Mouse (Mus musculus) effector memory CD4-positive, alpha-beta T cell, adult 5 months (primary cell): ENCODE measurements around the gene Unc5b. TPM values are rescaled to one million over a fixed set of nuclear protein-coding genes. Genes with fewer than 3 reads are reported as not detected.

Experiments used
- polyA plus RNA-seq: library from polyadenylated mRNA; unstranded; fragments of 100-300 nt; shearing (Covaris generic); gene quantifications from one replicate; pipeline ENCODE4 v1.2.1, GENCODE M21; 2017

The Unc5b gene
- polyA plus RNA-seq = not detected

DNA sequence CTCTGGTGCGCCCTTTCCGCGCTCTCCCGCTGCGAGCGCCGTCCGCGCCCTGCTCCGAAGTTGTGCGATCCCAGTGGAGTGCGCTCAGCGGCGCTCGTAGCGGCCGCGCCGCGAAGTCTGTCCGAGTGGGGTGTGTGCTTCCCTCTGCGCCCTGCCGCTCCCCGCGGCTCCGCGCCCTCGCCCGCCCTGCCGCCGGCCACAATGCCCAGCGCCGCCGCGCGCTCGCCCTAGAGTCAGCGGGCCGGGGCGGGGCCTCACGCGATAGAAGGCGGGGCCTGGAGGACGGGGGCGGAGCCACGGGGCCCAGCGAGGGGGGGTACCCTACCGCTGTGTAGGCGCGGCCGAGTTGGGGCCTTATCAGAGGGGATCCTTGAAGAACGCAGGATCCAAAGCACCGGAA, at the start of gene Unc5b:
Unc5b (minus strand) TSS at position 203 of the 400 bp plus-strand sequence.

DNA sequence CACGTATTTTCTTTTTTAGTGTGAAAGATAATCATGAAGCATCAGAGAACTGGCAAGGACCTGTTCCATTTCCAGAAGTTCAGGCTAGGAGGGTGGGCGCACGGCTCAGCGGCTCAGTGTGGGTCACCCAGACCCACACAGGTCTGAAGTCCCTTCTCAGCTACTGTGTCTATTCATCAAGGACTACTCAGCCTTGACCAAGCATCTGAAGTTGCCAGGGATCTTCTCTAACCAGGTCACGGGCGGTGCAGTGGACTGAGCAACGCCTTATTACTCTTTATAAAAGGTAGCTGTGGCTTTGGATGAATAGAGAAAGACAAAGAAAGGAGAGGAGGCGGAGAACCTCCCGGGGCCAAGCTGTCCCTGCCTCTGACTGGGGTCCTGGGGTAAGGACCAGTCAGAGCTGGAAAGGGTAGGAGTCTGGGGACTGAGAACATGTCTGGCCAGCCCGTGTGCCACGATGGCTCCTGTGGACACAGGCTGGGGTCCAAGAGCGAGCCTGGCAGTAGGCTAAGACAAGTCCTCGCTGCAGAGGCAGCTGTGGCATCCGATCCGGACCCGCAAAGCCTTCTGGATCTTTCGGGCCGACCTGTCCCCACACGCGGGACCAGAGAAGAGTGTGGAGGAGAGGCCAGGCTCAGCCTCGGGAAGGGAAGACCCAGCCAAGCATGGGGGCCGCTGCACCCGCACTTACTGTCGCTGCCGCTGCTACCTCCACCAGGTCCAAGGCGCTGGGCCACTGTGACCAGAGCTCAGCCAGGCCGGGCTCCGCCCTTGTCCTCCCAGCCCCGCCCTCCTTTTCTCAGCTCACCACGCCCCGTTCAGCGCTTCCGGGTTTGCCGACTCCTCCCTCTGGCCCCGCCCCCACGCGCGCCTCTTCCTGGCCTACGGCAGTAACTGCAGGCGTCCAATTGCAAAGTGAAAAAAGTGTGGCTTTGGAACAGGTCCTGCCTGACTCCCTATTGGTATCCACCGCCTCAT, 79.1 kb downstream of the Unc5b start, which contains the start of gene Slc29a3:
Slc29a3 (minus strand) TSS at position 755 of the 981 bp plus-strand sequence.

Other genes with a start within 250 kb of the Unc5b start
- 15.3 TPM for gene Cdh23, start 135.1 kb downstream of the Unc5b start, polyA plus RNA-seq
- gene Slc29a3, start 78.8 kb downstream of the Unc5b start, polyA plus RNA-seq = 8.1 TPM